8 mouse cellular contexts compared by ENCODE assay signal in genomic region chr11:68400727-68401219, GRCm38 (mm10). TPM values are rescaled to one million over a fixed set of nuclear protein-coding genes. Genes with fewer than 3 reads are reported as not detected.
DNase-seq lines count a peak whose midpoint lies in the region; ATAC-seq and TF ChIP-seq lines count a peak whose summit lies in the region.

TSS of gene Ntn1 (minus strand) at chr11:68400823.

- POLR2A ChIA-PET in Patski (lab: Charles Lee) = no interaction called here

- no peak for ATAC-seq in Patski
- ATAC-seq in heart, embryonic 13.5 days (ENCODE audit: extremely low read depth, insufficient number of reproducible peaks, low FRiP score, low TSS enrichment) = no peak
- no peak for ATAC-seq in liver, embryonic 12.5 days

- peak within 1 kb of the TSS; percentile 24; the same call in 1 of the 2 replicates for H3K27ac ChIP-seq in gastrocnemius, adult 2 months
- peak within 1 kb of the TSS; percentile 62 for H3K27ac ChIP-seq in heart, embryonic 13.5 days (replicated peaks)
- no peak within 1 kb of the TSS for H3K27ac ChIP-seq in liver, embryonic 12.5 days

- intact Hi-C loops in gastrocnemius, adult 2 months (cut with DNase I) = loop anchor here (10.0 kb wide), 1 partner anchor 506 kb away; no protein-coding TSS in a partner anchor

- peak within 1 kb of the TSS; percentile 76 for H3K4me3 ChIP-seq in gastrocnemius, adult 2 months
- peak within 1 kb of the TSS; percentile 65 for H3K4me3 ChIP-seq in heart, embryonic 13.5 days
- peak within 1 kb of the TSS; percentile 38 for H3K4me3 ChIP-seq in liver, embryonic 12.5 days

- CTCF ChIA-PET in Patski (lab: Charles Lee) = interaction anchor here (1.0 to 1.1 kb wide), 2 partner anchors 10 to 396 kb away, joined by 3 read pairs; no protein-coding TSS in a partner anchor

- H3K36me3 ChIP-seq in heart, embryonic 13.5 days = no peaks in the 10 kb centered on the region
- no peaks in the 10 kb centered on the region for H3K36me3 ChIP-seq in liver, embryonic 12.5 days

- no peak for TF ChIP-seq CTCF in gastrocnemius, adult 2 months (IDR thresholded peaks at IDR 0.05)
- TF ChIP-seq CTCF in Patski (IDR thresholded peaks at IDR 0.05) = no peak

- WGBS in heart, embryonic 13.5 days = 15% methylated on average over 11 of the region's 11 CpGs
- 3% methylated on average over 11 of the region's 11 CpGs for WGBS in liver, embryonic 12.5 days (ENCODE audit: insufficient replicate concordance)

- H3K4me2 ChIP-seq in heart, embryonic 13.5 days = peak within 1 kb of the TSS; percentile 94
- peak within 1 kb of the TSS; percentile 63 for H3K4me2 ChIP-seq in liver, embryonic 12.5 days

- DNase-seq in gastrocnemius, adult 2 months = no peak
- no peak for DNase-seq in gastrocnemius, adult 8-10 months (ENCODE audit: low spot score in 2 of 2)
- DNase-seq in Patski (ENCODE audit: low read depth, low spot score) = no peak
- DNase-seq in MN1 (ENCODE audit: low spot score) = no peak
- no peak for DNase-seq in cerebellum, postnatal 10 days
- DNase-seq in urinary bladder, postnatal 4 days (ENCODE audit: low spot score in 2 of 2) = no peak

- H3K4me1 ChIP-seq in heart, embryonic 13.5 days = peaks cover 28% of the 10 kb centered on the region
- H3K4me1 ChIP-seq in liver, embryonic 12.5 days = peaks cover 7% of the 10 kb centered on the region; the same call in 1 of the 2 replicates

- peaks cover 8% of the 10 kb centered on the region; the same call in 1 of the 2 replicates for H3K9me3 ChIP-seq in heart, embryonic 13.5 days
- H3K9me3 ChIP-seq in liver, embryonic 12.5 days (replicated peaks) = no peaks in the 10 kb centered on the region

- peak within 1 kb of the TSS; percentile 83 for H3K9ac ChIP-seq in heart, embryonic 13.5 days
- no peak within 1 kb of the TSS for H3K9ac ChIP-seq in liver, embryonic 12.5 days

- H3K27me3 ChIP-seq in Patski = no peaks in the 10 kb centered on the region
- peaks cover 89% of the 10 kb centered on the region for H3K27me3 ChIP-seq in heart, embryonic 13.5 days (replicated peaks)
- H3K27me3 ChIP-seq in liver, embryonic 12.5 days (replicated peaks) = peaks cover 92% of the 10 kb centered on the region

- in situ Hi-C loops in Patski (cut with MboI; ENCODE audit: low pct_unique_long_range_greater_than_20kb) = no loop called here

RNA-seq across cellular contexts. Expression of gene Ntn1, which starts in this region (rescaled TPM):
- total RNA-seq in gastrocnemius, adult 2 months (2021) = 1 to 10 TPM; 4.7 to 8.0 TPM
- total RNA-seq in gastrocnemius, adult 8-10 months (2022) = 1 to 10 TPM; 2.7 to 6.6 (median 4.9) TPM
- 67.1 TPM for polyA plus RNA-seq in Patski (2021)
- polyA plus RNA-seq in heart, embryonic 13.5 days (2015; fragmentation: Nextera tagmentation; extraction: Ambion mirVana) = 19.2 and 19.3 TPM in 2 replicates
- 0.53 and 0.57 TPM in 2 replicates for polyA plus RNA-seq in liver, embryonic 12.5 days (2016; fragmentation: Nextera tagmentation; extraction: Ambion mirVana)

Comparison
In these comparisons a context has a peak if more than half of its experiments do, and no peak if none do; other contexts are left out.
1. RNA of gene Ntn1 (polyA plus RNA-seq): 67.1 TPM in Patski (single experiment) and 19.2 to 19.3 TPM in heart, embryonic 13.5 days; 0.53 to 0.57 TPM in liver, embryonic 12.5 days; every median in the first group is over 10 times any median in the second.
2. Peak in every context shown above with its lines, with median percentiles within 50 percentile points of each other: H3K4me3 ChIP-seq.